Mouse (Mus musculus): ENCODE measurements around the gene Trappc1. TPM values are rescaled to one million over a fixed set of nuclear protein-coding genes. Genes with fewer than 3 reads are reported as not detected.

Trappc1 gene
- polyA plus RNA-seq, 1 experiment = 96.0 TPM

DNA sequence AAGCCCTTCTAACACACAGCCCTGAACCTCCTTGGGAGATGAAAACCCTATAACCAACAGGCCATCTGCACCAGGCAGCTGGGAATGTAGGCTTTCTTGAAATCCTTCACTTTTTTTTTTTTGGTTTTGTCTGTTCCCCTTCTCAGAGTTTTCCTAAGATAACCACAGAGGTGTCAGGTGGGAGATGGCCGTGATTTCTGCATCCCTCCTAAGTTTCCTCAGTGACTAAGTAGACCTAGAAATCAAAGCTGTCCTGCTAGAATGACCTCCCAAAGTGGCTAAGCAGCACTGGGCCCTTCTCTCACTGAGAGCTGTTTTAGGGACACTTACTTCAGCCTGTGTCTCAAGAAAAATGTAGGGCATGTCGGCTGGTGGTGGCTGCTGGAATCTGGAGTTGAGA lies 26.0 kb upstream of the Trappc1 start:
- H3K36me3 ChIP-seq (ENCODE audit: control insufficient read depth, insufficient read depth, low read length, poor library complexity, severe bottlenecking) = peaks cover 7% of the 10 kb centered on the region; the same call in 1 of the 2 replicates
- no peak overlapping the region for H3K4me3 ChIP-seq (ENCODE audit: low read depth, low read length)
- H3K4me1 ChIP-seq (ENCODE audit: control insufficient read depth, insufficient read depth, low read length) = no peaks in the 10 kb centered on the region
- TF ChIP-seq EP300 (IDR thresholded peaks at IDR 0.05; ENCODE audit: insufficient read depth, low read depth, low read length) (no peak), CTCF (IDR thresholded peaks at IDR 0.05; ENCODE audit: low read depth, low read length) (no peak), POLR2A (IDR thresholded peaks at IDR 0.05; ENCODE audit: insufficient read depth, low read length) (no peak)
- H3K9ac ChIP-seq (ENCODE audit: low read depth, poor library complexity, severe bottlenecking) = no peak overlapping the region
- H3K27ac ChIP-seq (ENCODE audit: insufficient read depth, low read length) = no peak overlapping the region
- no peaks in the 10 kb centered on the region for H3K27me3 ChIP-seq (ENCODE audit: control insufficient read depth, insufficient read depth, low read length, poor library complexity, severe bottlenecking)
- no peaks in the 10 kb centered on the region for H3K9me3 ChIP-seq (replicated peaks; ENCODE audit: control insufficient read depth, insufficient read depth, low read length, poor library complexity, severe bottlenecking)

DNA sequence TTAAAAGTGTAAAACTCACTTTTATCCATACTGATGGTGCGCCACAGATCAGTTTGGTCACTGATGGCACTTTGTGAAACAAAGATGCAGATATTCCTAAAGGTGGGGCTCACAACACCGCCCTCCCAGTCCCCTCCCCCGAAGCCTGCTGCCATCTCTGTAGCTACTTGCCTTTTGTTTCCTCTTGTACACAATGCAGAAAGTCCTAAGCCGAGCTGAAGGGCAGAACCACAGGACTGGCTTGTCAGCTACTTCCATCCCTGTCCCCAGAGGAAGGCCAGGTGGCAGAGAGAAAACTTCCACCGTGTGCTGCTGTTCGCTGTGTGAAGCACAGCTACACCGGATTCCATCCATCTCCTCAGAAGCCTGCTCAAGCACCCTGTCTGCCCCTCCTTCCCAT lies 25.5 kb upstream of the Trappc1 start:
- Histone ChIP-seq H3K27ac (ENCODE audit: insufficient read depth, low read length) (no peak overlapping the region), H3K9me3 (replicated peaks; ENCODE audit: control insufficient read depth, insufficient read depth, low read length, poor library complexity, severe bottlenecking) (no peaks in the 10 kb centered on the region), H3K4me1 (ENCODE audit: control insufficient read depth, insufficient read depth, low read length) (no peaks in the 10 kb centered on the region), H3K4me3 (ENCODE audit: low read depth, low read length) (no peak overlapping the region), H3K9ac (ENCODE audit: low read depth, poor library complexity, severe bottlenecking) (no peak overlapping the region), H3K27me3 (ENCODE audit: control insufficient read depth, insufficient read depth, low read length, poor library complexity, severe bottlenecking) (no peaks in the 10 kb centered on the region), H3K36me3 (ENCODE audit: control insufficient read depth, insufficient read depth, low read length, poor library complexity, severe bottlenecking) (peaks cover 7% of the 10 kb centered on the region; the same call in 1 of the 2 replicates)
- no peak for TF ChIP-seq CTCF (IDR thresholded peaks at IDR 0.05; ENCODE audit: low read depth, low read length)

DNA sequence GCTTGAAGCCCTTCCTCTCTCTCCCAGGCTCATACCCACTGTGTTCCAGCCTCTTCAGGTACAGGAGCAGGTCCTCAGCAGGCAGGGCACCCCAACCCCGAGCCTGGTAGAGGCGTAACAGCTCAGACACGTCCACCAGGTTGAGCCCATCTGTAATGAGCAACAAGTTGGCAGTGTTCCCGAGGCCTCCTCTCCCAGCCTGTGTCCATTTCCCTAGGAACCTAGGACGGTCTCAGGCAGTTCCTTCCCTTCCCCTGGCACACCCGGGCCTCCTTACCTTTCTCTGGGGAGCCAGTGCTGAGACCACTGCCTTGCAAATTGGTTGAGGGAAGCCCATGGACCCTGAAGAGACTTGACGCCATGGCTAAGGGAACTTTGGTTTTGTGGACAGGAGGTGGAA lies 21.0 kb upstream of the Trappc1 start:
- H3K9me3 ChIP-seq (replicated peaks; ENCODE audit: control insufficient read depth, insufficient read depth, low read length, poor library complexity, severe bottlenecking) = no peaks in the 10 kb centered on the region
- H3K9ac ChIP-seq (ENCODE audit: low read depth, poor library complexity, severe bottlenecking) = no peak overlapping the region
- no peak for TF ChIP-seq POLR2A (IDR thresholded peaks at IDR 0.05; ENCODE audit: insufficient read depth, low read length)
- TF ChIP-seq EP300 (IDR thresholded peaks at IDR 0.05; ENCODE audit: insufficient read depth, low read depth, low read length) = no peak
- no peak for TF ChIP-seq CTCF (IDR thresholded peaks at IDR 0.05; ENCODE audit: low read depth, low read length)
- H3K27ac ChIP-seq (ENCODE audit: insufficient read depth, low read length) = no peak overlapping the region
- no peaks in the 10 kb centered on the region for H3K4me1 ChIP-seq (ENCODE audit: control insufficient read depth, insufficient read depth, low read length)
- H3K4me3 ChIP-seq (ENCODE audit: low read depth, low read length) = no peak overlapping the region
- H3K27me3 ChIP-seq (ENCODE audit: control insufficient read depth, insufficient read depth, low read length, poor library complexity, severe bottlenecking) = no peaks in the 10 kb centered on the region
- H3K36me3 ChIP-seq (ENCODE audit: control insufficient read depth, insufficient read depth, low read length, poor library complexity, severe bottlenecking) = peaks cover 24% of the 10 kb centered on the region

DNA sequence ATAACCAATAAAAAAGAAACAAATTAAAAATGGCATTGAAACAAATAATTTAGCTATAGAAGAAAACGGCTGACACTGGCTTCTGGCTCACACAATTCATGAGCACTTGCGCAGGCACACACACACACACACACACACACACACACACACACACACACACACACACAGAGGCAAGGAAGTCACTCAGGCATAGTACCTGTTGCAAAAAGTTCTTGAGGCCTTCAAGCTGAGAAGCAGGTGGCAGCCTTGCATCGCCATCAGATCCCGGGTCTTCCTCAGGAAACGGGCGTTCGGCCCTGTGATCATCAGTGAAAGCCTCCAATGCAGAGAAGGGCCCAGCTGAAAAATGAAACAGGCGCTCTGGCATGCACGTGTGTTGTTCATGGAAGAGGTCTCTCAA lies 18.5 kb upstream of the Trappc1 start:
- H3K36me3 ChIP-seq (ENCODE audit: control insufficient read depth, insufficient read depth, low read length, poor library complexity, severe bottlenecking) = peaks cover 35% of the 10 kb centered on the region
- H3K27ac ChIP-seq (ENCODE audit: insufficient read depth, low read length) = no peak overlapping the region
- no peak overlapping the region for H3K4me3 ChIP-seq (ENCODE audit: low read depth, low read length)
- H3K9me3 ChIP-seq (replicated peaks; ENCODE audit: control insufficient read depth, insufficient read depth, low read length, poor library complexity, severe bottlenecking) = no peaks in the 10 kb centered on the region
- TF ChIP-seq EP300 (IDR thresholded peaks at IDR 0.05; ENCODE audit: insufficient read depth, low read depth, low read length) = no peak
- no peaks in the 10 kb centered on the region for H3K4me1 ChIP-seq (ENCODE audit: control insufficient read depth, insufficient read depth, low read length)
- H3K27me3 ChIP-seq (ENCODE audit: control insufficient read depth, insufficient read depth, low read length, poor library complexity, severe bottlenecking) = no peaks in the 10 kb centered on the region
- no peak overlapping the region for H3K9ac ChIP-seq (ENCODE audit: low read depth, poor library complexity, severe bottlenecking)

DNA sequence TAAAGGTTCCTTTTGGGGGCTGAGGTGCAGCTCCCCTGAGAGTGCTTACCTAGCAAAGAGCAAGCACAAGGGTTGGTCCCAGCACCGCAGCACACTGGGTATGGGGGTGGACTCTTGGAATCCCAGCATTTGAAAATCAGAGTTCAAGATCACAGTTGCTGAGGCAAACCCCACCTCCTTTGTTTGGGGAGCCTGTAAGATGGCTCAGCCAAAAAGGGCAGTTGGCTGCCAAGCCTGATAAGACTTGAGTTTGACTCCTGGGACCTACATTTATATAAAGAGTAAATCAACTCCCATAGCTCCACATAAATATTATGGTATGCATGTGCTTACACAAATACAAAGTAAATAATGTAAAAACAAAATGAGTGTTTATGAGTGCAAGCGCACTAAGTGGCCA lies 17.7 kb upstream of the Trappc1 start:
- TF ChIP-seq CTCF (IDR thresholded peaks at IDR 0.05; ENCODE audit: low read depth, low read length) (no peak), POLR2A (IDR thresholded peaks at IDR 0.05; ENCODE audit: insufficient read depth, low read length) (no peak)
- H3K9ac ChIP-seq (ENCODE audit: low read depth, poor library complexity, severe bottlenecking) = no peak overlapping the region
- H3K36me3 ChIP-seq (ENCODE audit: control insufficient read depth, insufficient read depth, low read length, poor library complexity, severe bottlenecking) = peaks cover 38% of the 10 kb centered on the region
- H3K27me3 ChIP-seq (ENCODE audit: control insufficient read depth, insufficient read depth, low read length, poor library complexity, severe bottlenecking) = no peaks in the 10 kb centered on the region
- H3K27ac ChIP-seq (ENCODE audit: insufficient read depth, low read length) = no peak overlapping the region
- no peaks in the 10 kb centered on the region for H3K4me1 ChIP-seq (ENCODE audit: control insufficient read depth, insufficient read depth, low read length)
- no peaks in the 10 kb centered on the region for H3K9me3 ChIP-seq (replicated peaks; ENCODE audit: control insufficient read depth, insufficient read depth, low read length, poor library complexity, severe bottlenecking)
- no peak overlapping the region for H3K4me3 ChIP-seq (ENCODE audit: low read depth, low read length)

DNA sequence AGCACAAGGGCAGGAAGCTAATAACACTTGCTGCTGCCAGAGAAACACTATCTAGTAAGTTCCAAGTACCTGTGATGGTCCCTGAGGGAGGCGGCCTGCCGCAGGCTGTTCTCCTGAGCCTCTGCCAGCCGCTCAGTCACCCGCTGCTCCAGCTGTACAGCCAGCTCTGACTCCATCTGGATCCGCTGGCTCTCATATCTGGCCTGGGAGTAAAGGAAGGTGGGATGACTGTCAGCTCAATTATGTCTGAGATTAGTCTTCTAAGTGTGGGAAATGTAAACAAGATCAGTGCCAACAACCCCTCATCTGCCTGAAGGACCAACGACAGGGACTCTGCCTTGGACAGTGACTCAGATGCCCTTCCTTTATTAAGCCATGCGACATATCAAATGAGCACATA lies 12.5 kb upstream of the Trappc1 start:
- Histone ChIP-seq H3K9ac (ENCODE audit: low read depth, poor library complexity, severe bottlenecking) (no peak overlapping the region), H3K4me1 (ENCODE audit: control insufficient read depth, insufficient read depth, low read length) (no peaks in the 10 kb centered on the region), H3K4me3 (ENCODE audit: low read depth, low read length) (no peak overlapping the region), H3K27me3 (ENCODE audit: control insufficient read depth, insufficient read depth, low read length, poor library complexity, severe bottlenecking) (no peaks in the 10 kb centered on the region), H3K9me3 (replicated peaks; ENCODE audit: control insufficient read depth, insufficient read depth, low read length, poor library complexity, severe bottlenecking) (no peaks in the 10 kb centered on the region), H3K36me3 (ENCODE audit: control insufficient read depth, insufficient read depth, low read length, poor library complexity, severe bottlenecking) (peaks cover 32% of the 10 kb centered on the region), H3K27ac (ENCODE audit: insufficient read depth, low read length) (no peak overlapping the region)
- TF ChIP-seq CTCF (IDR thresholded peaks at IDR 0.05; ENCODE audit: low read depth, low read length) (no peak), POLR2A (IDR thresholded peaks at IDR 0.05; ENCODE audit: insufficient read depth, low read length) (no peak), EP300 (IDR thresholded peaks at IDR 0.05; ENCODE audit: insufficient read depth, low read depth, low read length) (no peak)
